In genomic region chr10:17527151-17527737, GRCm38 (mm10) we compare ENCODE assay signal across 12 mouse cellular contexts.
"Had no signal": no experiment of that assay in that cellular context is flagged by ENCODE, and none has a peak within 500 bp of the region (broad histone marks: within the 10 kb centered on the region; RNA-seq: fewer than 3 reads in every experiment).

No protein-coding gene starts in this region.

- H3K27me3 ChIP-seq: limb, embryonic 15.5 days; liver, embryonic 12.5 days; midbrain, embryonic 13.5 days; neural tube, embryonic 15.5 days had no signal

- H3K4me2 ChIP-seq: limb, embryonic 15.5 days; liver, embryonic 12.5 days; lung, embryonic 14.5 days; midbrain, embryonic 13.5 days; neural tube, embryonic 15.5 days had no signal

- DNase-seq: layer of hippocampus, postnatal 36 days; lung, embryonic 14.5 days; lung, postnatal 10 days; right cerebral cortex, adult 18-20 months; right cerebral cortex, postnatal 25 days; thymus, postnatal 36 days had no signal

- H3K4me3 ChIP-seq: limb, embryonic 15.5 days; liver, embryonic 12.5 days; midbrain, embryonic 13.5 days; myocyte; neural tube, embryonic 15.5 days had no signal

- H3K4me1 ChIP-seq: midbrain, embryonic 13.5 days; neural tube, embryonic 15.5 days had no signal

- ATAC-seq: hindbrain, postnatal 0 days; liver, embryonic 12.5 days; midbrain, embryonic 13.5 days had no signal

- H3K36me3 ChIP-seq: limb, embryonic 15.5 days; liver, embryonic 12.5 days; midbrain, embryonic 13.5 days; neural tube, embryonic 15.5 days had no signal

- H3K9me3 ChIP-seq: limb, embryonic 15.5 days; liver, embryonic 12.5 days; midbrain, embryonic 13.5 days; neural tube, embryonic 15.5 days had no signal

- H3K27ac ChIP-seq: hindbrain, postnatal 0 days; limb, embryonic 15.5 days; liver, embryonic 12.5 days; midbrain, embryonic 13.5 days; neural tube, embryonic 15.5 days had no signal

- H3K9ac ChIP-seq: limb, embryonic 15.5 days; liver, embryonic 12.5 days; lung, embryonic 14.5 days; midbrain, embryonic 13.5 days; neural tube, embryonic 15.5 days had no signal
